Mouse (Mus musculus) macrophage (primary cell): ENCODE results near the gene Methig1. TPM values are rescaled to one million over a fixed set of nuclear protein-coding genes. Genes with fewer than 3 reads are reported as not detected.
A peak's percentile ranks its signal among the peaks of the same experiment; 100 is the strongest.

ENCODE experiments used
- H3K27ac ChIP-seq: fragments of 350-480 bp; formaldehyde crosslinking; 2 replicates; pipeline ENCODE4 v1.9.0; 2021
- H3K36me3 ChIP-seq: fragments of 350-480 bp; formaldehyde crosslinking; 2 replicates; pipeline ENCODE4 v1.9.0; 2021; ENCODE audit errors: inconsistent target
- H3K4me3 ChIP-seq: fragments of 350-480 bp; formaldehyde crosslinking; 2 replicates; pipeline ENCODE4 v1.9.0; 2021; ENCODE audit errors: inconsistent target
- H3K79me2 ChIP-seq: fragments of 350-480 bp; formaldehyde crosslinking; 2 replicates; pipeline ENCODE4 v1.9.0; 2021; ENCODE audit errors: inconsistent target
- WGBS: methylation state at CpG from one replicate; pipeline ENCODE4 v1.1.7; 2026; ENCODE audit warnings: inconsistent platforms; ENCODE audit not compliant: missing documents; 5-methylcytosine and 5-hydroxymethylcytosine counted together
- polyA plus RNA-seq: library from polyadenylated mRNA; stranded (reverse); fragments of 250-400 nt; gene quantifications from 3 replicates; pipeline ENCODE4 v1.2.4, GENCODE M21; 2018; ENCODE audit warnings: inconsistent platforms

The Methig1 gene
- polyA plus RNA-seq, 1 experiment from 2014 or later = not detected

- Histone ChIP-seq H3K79me2 (no peaks in the 10 kb centered on the region; the same call in 1 of the 2 replicates), H3K4me3 (no peak overlapping the region), H3K36me3 (peaks cover 89% of the 10 kb centered on the region), H3K27ac (no peak overlapping the region)
- WGBS = 90% methylated on average over 4 of the region's 4 CpGs
Observed at GRCm38 (mm10) chr15:100401811-100402210, 48.9 kb downstream of the Methig1 start.

DNA sequence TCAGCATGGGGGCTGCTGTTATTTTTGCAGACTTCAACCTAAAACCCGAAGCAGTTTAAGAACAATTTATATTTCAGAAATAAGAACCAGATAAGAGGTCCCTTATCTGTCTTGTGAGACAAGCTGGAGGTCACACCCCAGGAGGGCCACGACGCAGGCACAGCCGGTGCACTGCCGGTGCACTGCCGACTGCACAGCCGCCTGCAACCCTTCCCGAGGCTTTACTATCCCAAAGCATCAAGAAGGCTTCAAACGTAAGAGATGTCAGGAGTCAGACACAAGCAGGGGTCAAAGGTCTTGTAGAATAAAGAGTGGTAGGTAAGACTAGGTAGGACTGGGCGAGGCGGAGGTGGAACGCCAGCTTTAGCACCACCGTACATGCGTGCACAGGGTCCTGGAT is 49.4 kb downstream of the Methig1 start:
- H3K79me2 ChIP-seq = no peaks in the 10 kb centered on the region; the same call in 1 of the 2 replicates
- no peak overlapping the region for H3K4me3 ChIP-seq
- peaks cover 89% of the 10 kb centered on the region for H3K36me3 ChIP-seq
- WGBS = 96% methylated on average over 14 of the region's 14 CpGs
- H3K27ac ChIP-seq = no peak overlapping the region

DNA sequence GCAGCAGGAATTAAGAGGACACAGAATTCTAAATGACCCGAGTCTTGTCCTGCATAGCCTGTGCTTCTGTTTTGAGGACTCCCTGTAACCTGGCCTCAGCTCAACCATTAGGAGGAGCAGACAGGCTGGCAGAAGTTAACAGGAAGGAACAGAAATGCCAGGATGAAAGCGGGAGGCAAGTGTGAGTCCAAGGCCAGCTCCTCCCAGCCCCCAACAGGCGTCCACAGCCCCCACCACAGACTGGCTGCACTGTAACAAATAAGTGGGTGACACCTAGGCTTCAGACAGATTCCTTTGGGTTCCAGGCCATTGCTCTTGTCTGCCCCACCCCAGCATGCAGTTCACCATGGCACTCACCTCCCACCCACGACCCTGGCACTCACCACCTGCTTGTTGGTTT is 49.8 kb downstream of the Methig1 start:
- H3K4me3 ChIP-seq = no peak overlapping the region
- WGBS = 92% methylated on average over 4 of the region's 4 CpGs
- H3K79me2 ChIP-seq = no peaks in the 10 kb centered on the region; the same call in 1 of the 2 replicates
- H3K36me3 ChIP-seq = peaks cover 89% of the 10 kb centered on the region
- peak overlapping the region; percentile 15; the same call in 1 of the 2 replicates for H3K27ac ChIP-seq

GRCm38 (mm10) chr15:100403318-100404000 is 50.5 kb downstream of the Methig1 start:
- H3K4me3 ChIP-seq = no peak overlapping the region
- H3K79me2 ChIP-seq = no peaks in the 10 kb centered on the region; the same call in 1 of the 2 replicates
- H3K36me3 ChIP-seq = peaks cover 89% of the 10 kb centered on the region
- WGBS = 67% methylated on average over 16 of the region's 16 CpGs
- H3K27ac ChIP-seq = peak overlapping the region; percentile 22

GRCm38 (mm10) chr15:100406088-100406487 is 53.1 kb downstream of the Methig1 start:
- peaks cover 21% of the 10 kb centered on the region; the same call in 1 of the 2 replicates for H3K79me2 ChIP-seq
- no peak overlapping the region for H3K4me3 ChIP-seq
- 44% methylated on average over 5 of the region's 5 CpGs for WGBS
- peaks cover 84% of the 10 kb centered on the region for H3K36me3 ChIP-seq
- no peak overlapping the region for H3K27ac ChIP-seq

DNA sequence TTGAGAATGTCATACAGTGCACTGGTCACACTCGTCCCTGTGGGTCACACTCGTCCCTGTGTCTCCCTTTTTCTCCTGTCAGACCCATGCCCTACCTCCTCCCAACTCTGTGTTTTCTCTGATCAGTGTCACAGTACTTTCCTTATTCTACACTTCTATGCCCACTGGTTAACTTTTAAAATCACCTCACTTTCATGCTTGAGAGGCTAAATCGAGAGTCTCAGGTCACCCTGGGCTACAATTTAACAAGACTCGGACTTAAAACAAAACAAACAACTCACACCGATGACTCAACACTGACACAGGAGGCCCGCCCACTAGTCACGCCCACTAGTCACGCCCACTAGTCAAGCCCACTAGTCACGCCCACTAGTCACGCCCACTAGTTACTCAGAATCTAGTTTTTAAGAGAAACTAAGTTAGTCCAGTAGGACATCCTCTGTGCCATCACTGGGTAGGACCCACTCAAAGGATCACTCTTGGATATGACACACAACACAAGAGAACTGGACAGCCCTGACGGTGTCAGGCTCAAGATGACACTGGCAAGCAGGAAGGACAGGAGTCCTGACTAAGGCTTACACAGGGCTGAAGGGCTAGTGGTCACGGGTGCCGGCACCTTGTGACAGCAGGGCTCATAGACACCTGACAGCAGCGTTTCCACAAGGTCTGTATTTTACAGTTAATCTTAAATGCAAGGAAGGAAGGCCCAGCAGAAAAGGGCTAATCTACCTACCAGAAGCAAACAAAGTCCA is 58.1 kb downstream of the Methig1 start:
- no peak overlapping the region for H3K27ac ChIP-seq

GRCm38 (mm10) chr15:100411731-100412130 is 58.8 kb downstream of the Methig1 start:
- peaks cover 46% of the 10 kb centered on the region for H3K36me3 ChIP-seq
- no peak overlapping the region for H3K4me3 ChIP-seq
- WGBS = 94% methylated on average over 5 of the region's 5 CpGs
- peaks cover 78% of the 10 kb centered on the region for H3K79me2 ChIP-seq
- H3K27ac ChIP-seq = no peak overlapping the region

More for the DNA sequence above, 58.1 kb downstream of the Methig1 start:
- Histone ChIP-seq H3K79me2 (peaks cover 71% of the 10 kb centered on the region), H3K36me3 (peaks cover 53% of the 10 kb centered on the region), H3K4me3 (no peak overlapping the region)
- WGBS = 64% methylated on average over 14 of the region's 14 CpGs

DNA sequence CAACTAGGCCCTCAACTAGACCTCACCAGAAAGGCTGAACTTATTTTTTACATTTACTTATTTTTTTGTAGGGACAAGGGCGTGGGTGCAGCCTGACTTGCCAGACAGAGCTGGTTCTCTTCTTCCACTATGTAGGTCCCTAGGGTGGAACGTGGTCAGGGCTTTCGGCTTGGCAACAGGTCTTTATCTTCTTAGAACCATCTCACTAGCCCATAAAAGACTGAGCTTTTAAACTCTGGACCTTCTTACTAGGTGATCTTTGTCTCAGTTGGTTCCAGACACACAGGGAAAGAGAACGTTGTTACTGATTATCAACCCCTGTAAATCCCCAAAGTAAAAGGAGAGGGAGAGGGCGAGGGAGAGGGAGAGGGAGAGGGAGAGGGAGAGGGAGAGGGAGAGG is 60.4 kb downstream of the Methig1 start:
- Histone ChIP-seq H3K4me3 (no peak overlapping the region), H3K79me2 (peaks cover 94% of the 10 kb centered on the region), H3K27ac (no peak overlapping the region), H3K36me3 (peaks cover 30% of the 10 kb centered on the region)
- 89% methylated on average over 4 of the region's 5 CpGs for WGBS

DNA sequence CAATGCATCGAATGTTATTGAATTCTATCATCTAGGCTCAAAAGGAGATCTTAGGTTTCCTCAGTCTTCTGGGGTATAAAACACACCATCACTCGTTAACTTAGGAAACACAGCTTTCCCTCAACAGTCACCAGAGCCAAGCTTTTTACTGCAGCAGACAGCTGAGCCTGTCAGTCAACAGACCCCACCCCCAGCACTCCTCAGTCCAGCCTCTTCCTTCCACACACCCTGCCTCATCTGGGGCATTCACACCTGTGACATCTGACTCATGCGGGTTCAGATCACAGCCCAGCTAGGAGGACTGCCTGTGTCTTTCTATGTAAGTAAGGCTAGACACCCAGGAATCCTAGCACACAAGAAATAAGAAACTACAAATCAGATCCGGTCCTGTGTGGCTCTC is 61.1 kb downstream of the Methig1 start:
- H3K79me2 ChIP-seq = peaks cover 100% of the 10 kb centered on the region
- H3K36me3 ChIP-seq = peaks cover 25% of the 10 kb centered on the region
- H3K27ac ChIP-seq = no peak overlapping the region
- WGBS = 73% methylated on average over 4 of the region's 4 CpGs
- no peak overlapping the region for H3K4me3 ChIP-seq

- Histone ChIP-seq H3K4me3 (no peak overlapping the region), H3K27ac (no peak overlapping the region), H3K36me3 (peaks cover 16% of the 10 kb centered on the region), H3K79me2 (peaks cover 100% of the 10 kb centered on the region)
- WGBS = 89% methylated on average over 13 of the region's 13 CpGs
Observed at GRCm38 (mm10) chr15:100414942-100415341, 62.0 kb downstream of the Methig1 start.

DNA sequence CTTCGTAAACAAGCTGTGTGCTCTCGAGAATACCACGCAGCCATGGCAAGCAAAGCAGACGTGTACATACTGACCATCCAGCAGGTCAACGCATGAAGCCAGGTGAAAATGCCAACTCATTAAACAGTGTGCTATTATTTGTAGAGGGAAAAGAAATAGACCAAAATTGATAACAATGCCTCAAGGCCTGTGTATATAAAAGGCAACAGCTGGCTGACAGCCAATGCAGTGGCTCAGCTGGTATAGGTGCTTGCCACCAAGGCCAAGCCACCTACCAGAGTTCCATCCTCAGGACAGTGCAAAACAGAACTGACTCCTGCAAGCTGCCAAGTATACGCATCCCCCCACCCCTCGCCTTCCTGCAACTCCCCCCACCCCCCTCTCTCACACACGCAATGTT is 62.7 kb downstream of the Methig1 start:
- no peak overlapping the region for H3K27ac ChIP-seq
- peaks cover 100% of the 10 kb centered on the region for H3K79me2 ChIP-seq
- no peak overlapping the region for H3K4me3 ChIP-seq
- peaks cover 9% of the 10 kb centered on the region; the same call in 1 of the 2 replicates for H3K36me3 ChIP-seq
- 91% methylated on average over 6 of the region's 8 CpGs for WGBS

DNA sequence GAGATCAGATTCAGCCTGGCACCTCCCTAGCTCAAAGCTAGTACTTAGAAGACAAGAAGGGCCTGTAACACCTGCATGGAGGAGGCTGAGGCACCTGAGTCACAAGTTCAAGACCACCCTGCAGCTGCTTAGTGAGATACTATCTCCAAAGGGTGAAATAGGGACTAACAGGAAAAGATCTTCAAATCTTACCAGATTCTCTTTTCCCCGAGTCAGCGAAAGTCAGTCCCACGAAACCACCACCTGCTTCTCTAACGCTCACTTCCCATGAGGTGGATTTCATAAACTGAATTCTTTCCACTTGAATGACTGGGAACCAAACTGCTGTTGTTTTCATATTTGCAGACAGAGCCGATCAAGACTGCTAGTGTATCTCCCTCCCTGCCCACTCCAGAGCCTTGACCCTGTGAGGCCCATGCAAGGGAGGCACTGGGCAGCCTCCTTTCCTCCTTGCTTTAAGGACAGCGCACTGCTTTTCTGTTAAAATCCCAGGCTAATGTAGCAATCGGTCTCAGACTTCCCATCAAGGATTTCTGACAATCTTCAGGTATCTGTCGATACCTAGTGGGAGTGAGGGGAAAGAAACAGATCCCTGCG is 65.0 kb downstream of the Methig1 start:
- WGBS = 91% methylated on average over 9 of the region's 9 CpGs

DNA sequence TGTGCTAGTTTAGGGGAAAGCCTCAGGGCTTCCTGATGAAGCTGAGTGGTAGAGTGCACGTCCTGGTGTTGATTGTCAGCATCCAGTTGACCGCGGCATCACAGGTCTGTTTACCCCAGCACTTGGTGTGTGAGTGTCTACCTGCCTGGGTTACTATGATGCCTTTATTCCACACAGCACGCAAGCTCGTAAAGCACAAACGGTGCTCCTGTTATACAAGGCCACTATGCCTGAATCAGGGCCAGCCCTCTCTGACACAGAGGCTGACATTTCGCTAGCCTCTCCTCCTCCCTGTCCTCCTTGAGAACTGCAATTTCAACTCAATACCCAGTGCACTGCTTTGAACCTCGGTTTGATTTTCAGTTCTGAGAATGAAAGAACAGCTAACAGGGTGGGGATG is 66.4 kb downstream of the Methig1 start:
- Histone ChIP-seq H3K27ac (no peak overlapping the region), H3K4me3 (no peak overlapping the region), H3K79me2 (peaks cover 74% of the 10 kb centered on the region), H3K36me3 (no peaks in the 10 kb centered on the region)
- WGBS = 89% methylated on average over 8 of the region's 8 CpGs

More for the DNA sequence above, 65.0 kb downstream of the Methig1 start:
- Histone ChIP-seq H3K36me3 (no peaks in the 10 kb centered on the region), H3K27ac (no peak overlapping the region), H3K79me2 (peaks cover 88% of the 10 kb centered on the region), H3K4me3 (no peak overlapping the region)

GRCm38 (mm10) chr15:100419901-100420745 is 67.2 kb downstream of the Methig1 start:
- H3K79me2 ChIP-seq = peaks cover 66% of the 10 kb centered on the region
- no peaks in the 10 kb centered on the region for H3K36me3 ChIP-seq
- WGBS = 52% methylated on average over 9 of the region's 9 CpGs
- no peak overlapping the region for H3K4me3 ChIP-seq
- H3K27ac ChIP-seq = peak overlapping the region; percentile 84
